Mouse (Mus musculus): ENCODE results near the gene Sdf2l1.

GRCm38 (mm10) chr16:17147391-17147929 is 15.3 kb upstream of the Sdf2l1 start:
- TF ChIP-seq CTCF (IDR thresholded peaks at IDR 0.05; ENCODE audit: control insufficient read depth, insufficient read depth, low read length), result no peak; the same call in 1 of the 2 replicates
- TF ChIP-seq POLR2A (IDR thresholded peaks at IDR 0.05; ENCODE audit: borderline replicate concordance, control insufficient read depth, low read depth, low read length), result no peak

All from bone marrow, adult 2 months (tissue).